Mouse (Mus musculus) hindbrain, embryonic 11.5 days (tissue): ENCODE data around the gene Pum2. TPM values are rescaled to one million over a fixed set of nuclear protein-coding genes. Genes with fewer than 3 reads are reported as not detected.

Source experiments
- ATAC-seq: fragments of 200-750 bp; cut with Nextera tagmentation; 2 replicates; pipeline ENCODE4 v1.8.0; 2017; ENCODE audit warnings: mild to moderate bottlenecking, moderate TSS enrichment, moderate library complexity; ENCODE audit not compliant: low FRiP score
- DNase-seq: peaks from one replicate; pipeline ENCODE4 v3.0.0-alpha.2; 2015; ENCODE audit warnings: low spot score
- H3K27ac ChIP-seq: fragments of 300-500 bp; sonication (generic); 2 replicates; pipeline ENCODE4 v1.5.1; 2014; ENCODE audit warnings: mild to moderate bottlenecking, low read depth, low read length
- H3K27me3 ChIP-seq: fragments of 300-500 bp; sonication (generic); 2 replicates; pipeline ENCODE4 v1.6.1; 2014; ENCODE audit warnings: mild to moderate bottlenecking, low read length, moderate library complexity, mixed read lengths; ENCODE audit not compliant: control insufficient read depth, insufficient read depth
- H3K36me3 ChIP-seq: fragments of 300-500 bp; sonication (generic); 2 replicates; pipeline ENCODE4 v1.6.1; 2014; ENCODE audit warnings: mild to moderate bottlenecking, low read length, moderate library complexity, mixed read lengths; ENCODE audit not compliant: control insufficient read depth, insufficient read depth
- H3K4me1 ChIP-seq: fragments of 300-500 bp; sonication (generic); replicated peaks from 2 replicates; pipeline ENCODE4 v1.6.1; 2014; ENCODE audit warnings: low read length, mixed read lengths; ENCODE audit not compliant: control insufficient read depth, insufficient read depth
- H3K4me2 ChIP-seq: fragments of 300-500 bp; sonication (generic); replicated peaks from 2 replicates; pipeline ENCODE4 v1.6.1; 2014; ENCODE audit warnings: mild to moderate bottlenecking, low read depth, low read length
- H3K4me3 ChIP-seq: fragments of 300-500 bp; sonication (generic); 2 replicates; pipeline ENCODE4 v1.5.1; 2014; ENCODE audit warnings: low read depth, low read length
- H3K9ac ChIP-seq: fragments of 300-500 bp; sonication (generic); 2 replicates; pipeline ENCODE4 v1.6.1; 2014; ENCODE audit warnings: low read depth, low read length
- H3K9me3 ChIP-seq: fragments of 300-500 bp; sonication (generic); 2 replicates; pipeline ENCODE4 v1.6.1; 2016; ENCODE audit warnings: low read length; ENCODE audit not compliant: control insufficient read depth
- WGBS: fragments of 180-500 bp; shearing (Covaris S2); extraction: QIAGEN DNeasy Blood & Tissue Kit; methylation state at CpG from one replicate; pipeline ENCODE4 v1.1.7; 2014; 5-methylcytosine and 5-hydroxymethylcytosine counted together
- polyA plus RNA-seq: library from polyadenylated mRNA; unstranded; fragments of >200 nt; fragmentation: Nextera tagmentation; extraction: Ambion mirVana; gene quantifications from 2 replicates; pipeline ENCODE4 v1.2.1, GENCODE M21; 2014

Gene Pum2
- polyA plus RNA-seq, 1 experiment from 2014 or later = 68.2 TPM

DNA sequence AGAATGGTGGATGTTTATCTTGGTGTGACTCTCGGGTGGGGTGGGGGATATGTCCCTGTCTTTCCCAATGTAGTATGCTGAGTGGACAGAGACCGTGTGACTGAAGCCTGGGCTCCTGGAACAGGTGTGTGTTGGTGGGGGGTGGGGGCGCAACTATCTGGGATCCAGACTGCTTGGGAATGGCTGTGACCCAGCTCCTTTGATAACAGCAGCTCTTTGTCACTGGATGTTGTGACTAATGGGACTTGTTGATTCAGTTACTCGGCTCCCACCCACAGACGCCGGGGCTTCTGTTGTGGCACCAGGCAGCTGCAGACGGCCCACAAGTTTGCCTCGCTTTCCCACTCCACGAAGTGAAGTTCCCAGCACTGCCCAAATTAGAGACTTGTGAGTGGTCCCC, 110.3 kb downstream of the Pum2 start:
- Histone ChIP-seq H3K4me1 (no peaks in the 10 kb centered on the region), H3K27me3 (no peaks in the 10 kb centered on the region), H3K27ac (no peak overlapping the region), H3K36me3 (no peaks in the 10 kb centered on the region), H3K9ac (no peak overlapping the region), H3K9me3 (no peaks in the 10 kb centered on the region), H3K4me3 (no peak overlapping the region), H3K4me2 (no peak overlapping the region)
- WGBS = 72% methylated on average over 9 of the region's 9 CpGs
- DNase-seq = no peak
- no peak for ATAC-seq

DNA sequence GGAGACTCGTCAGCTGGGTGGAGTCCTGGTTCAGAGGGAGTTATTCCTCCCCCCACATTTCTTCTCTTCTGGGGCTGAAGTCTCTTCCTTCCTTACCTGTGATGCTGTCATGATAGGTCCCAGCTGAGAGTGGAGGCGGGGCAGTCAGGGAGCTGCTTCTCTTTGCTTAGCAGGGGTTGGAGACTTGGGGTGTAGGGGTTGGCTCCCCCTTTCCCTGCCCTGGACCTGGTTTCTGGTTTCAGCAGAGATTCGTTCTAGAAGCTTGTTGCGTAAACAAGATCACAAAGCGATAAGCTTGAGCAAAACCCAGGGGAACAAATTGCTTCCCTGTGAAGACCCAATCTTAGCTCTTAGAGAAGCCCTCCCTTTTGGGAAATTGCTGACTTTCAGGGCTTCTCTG, 112.5 kb downstream of the Pum2 start:
- Histone ChIP-seq H3K27me3 (no peaks in the 10 kb centered on the region), H3K4me1 (no peaks in the 10 kb centered on the region), H3K9ac (no peak overlapping the region), H3K4me3 (no peak overlapping the region), H3K9me3 (no peaks in the 10 kb centered on the region), H3K36me3 (peaks cover 7% of the 10 kb centered on the region; the same call in 1 of the 2 replicates), H3K27ac (no peak overlapping the region), H3K4me2 (no peak overlapping the region)
- 85% methylated on average over 5 of the region's 5 CpGs for WGBS
- DNase-seq (no peak), ATAC-seq (no peak)

DNA sequence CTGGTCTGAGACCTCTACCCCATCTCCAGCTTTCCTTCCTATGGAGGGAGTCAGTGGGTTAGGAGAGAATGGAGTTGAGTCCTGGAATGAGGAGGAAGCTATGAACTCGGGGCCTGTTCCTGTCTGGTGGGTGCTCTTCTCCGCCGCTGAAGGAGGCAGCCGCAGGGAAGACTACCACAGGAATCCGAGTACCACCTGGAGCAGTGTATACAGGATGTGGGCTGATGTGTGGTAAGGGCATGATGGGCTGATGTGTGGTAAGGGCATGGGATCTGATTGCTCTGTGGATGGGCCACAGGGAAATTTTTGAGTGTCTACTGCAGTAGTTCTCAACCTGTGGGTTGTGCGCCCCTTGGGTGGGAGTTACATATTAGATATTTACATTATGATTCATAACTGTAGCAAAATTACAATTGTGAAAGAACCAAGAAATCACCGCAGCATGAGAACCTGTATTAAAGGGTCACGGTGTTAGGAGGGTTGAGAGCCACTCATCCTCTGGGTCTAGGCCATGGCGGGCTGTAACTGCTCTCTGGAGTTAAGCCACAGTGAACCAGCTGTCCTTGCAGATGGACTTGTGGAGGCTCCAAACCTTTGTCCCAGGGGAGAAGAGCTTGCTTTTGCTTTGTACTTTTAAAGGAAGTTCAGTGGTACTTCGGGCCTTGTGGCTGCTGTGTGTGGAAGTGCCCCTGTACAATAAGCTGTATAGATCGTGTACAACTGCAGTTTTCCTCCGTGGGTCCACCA, 113.2 kb downstream of the Pum2 start:
- no peak overlapping the region for H3K27ac ChIP-seq
- H3K4me3 ChIP-seq = no peak overlapping the region
- H3K9ac ChIP-seq = no peak overlapping the region
- H3K27me3 ChIP-seq = no peaks in the 10 kb centered on the region
- no peaks in the 10 kb centered on the region for H3K4me1 ChIP-seq
- ATAC-seq = no peak
- DNase-seq = no peak
- H3K4me2 ChIP-seq = no peak overlapping the region
- H3K9me3 ChIP-seq = no peaks in the 10 kb centered on the region
- WGBS = 89% methylated on average over 12 of the region's 12 CpGs
- H3K36me3 ChIP-seq = peaks cover 9% of the 10 kb centered on the region; the same call in 1 of the 2 replicates

DNA sequence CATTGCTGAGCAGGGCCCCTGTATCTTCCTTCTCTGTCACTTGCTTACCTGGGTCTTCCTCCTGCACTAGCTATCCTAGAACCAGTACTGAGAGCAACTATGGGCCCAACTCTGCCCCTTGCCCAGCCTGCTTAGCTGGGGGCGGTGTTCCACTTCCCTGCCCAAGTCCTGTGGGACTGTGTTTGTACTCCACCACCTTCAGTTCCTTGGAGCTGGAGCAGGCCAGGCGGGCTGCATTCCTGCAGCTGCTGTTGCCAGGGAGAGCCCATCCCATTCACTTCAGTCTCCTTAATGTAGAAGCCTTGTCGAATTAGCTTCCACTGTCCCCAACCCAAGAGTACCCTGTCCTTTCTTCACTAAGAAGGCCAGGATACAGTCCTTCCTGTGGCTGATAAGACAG, 114.5 kb downstream of the Pum2 start:
- DNase-seq (no peak), ATAC-seq (no peak)
- H3K9ac ChIP-seq = no peak overlapping the region
- H3K4me3 ChIP-seq = no peak overlapping the region
- H3K9me3 ChIP-seq = no peaks in the 10 kb centered on the region
- no peak overlapping the region for H3K4me2 ChIP-seq
- H3K27ac ChIP-seq = no peak overlapping the region
- no peaks in the 10 kb centered on the region for H3K4me1 ChIP-seq
- WGBS = 50% methylated on average over 3 of the region's 3 CpGs
- H3K36me3 ChIP-seq = peaks cover 9% of the 10 kb centered on the region; the same call in 1 of the 2 replicates
- H3K27me3 ChIP-seq = no peaks in the 10 kb centered on the region

DNA sequence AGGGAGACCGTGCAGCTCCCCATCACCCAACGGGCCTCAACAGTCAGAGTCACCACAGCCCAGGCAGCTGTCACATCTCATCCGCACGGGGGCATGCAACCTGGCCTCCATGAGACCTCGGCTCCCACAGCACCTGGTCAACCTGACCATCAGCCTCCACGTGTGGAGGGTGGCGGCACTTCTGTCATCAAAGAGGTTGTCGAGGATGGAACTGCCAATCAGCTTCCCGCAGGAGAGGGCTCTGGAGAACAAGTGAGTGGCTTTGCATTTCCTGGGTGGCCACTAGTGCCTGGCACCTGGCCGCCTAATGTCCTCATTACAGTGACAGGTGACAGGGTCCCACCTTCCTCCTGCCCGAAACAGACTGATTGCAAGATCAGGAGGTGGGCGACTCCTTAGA, 116.7 kb downstream of the Pum2 start:
- DNase-seq (no peak), ATAC-seq (no peak)
- no peak overlapping the region for H3K4me2 ChIP-seq
- no peak overlapping the region for H3K27ac ChIP-seq
- H3K9me3 ChIP-seq = no peaks in the 10 kb centered on the region
- H3K4me3 ChIP-seq = no peak overlapping the region
- H3K4me1 ChIP-seq = no peaks in the 10 kb centered on the region
- 94% methylated on average over 12 of the region's 12 CpGs for WGBS
- peaks cover 11% of the 10 kb centered on the region; the same call in 1 of the 2 replicates for H3K36me3 ChIP-seq
- no peak overlapping the region for H3K9ac ChIP-seq
- no peaks in the 10 kb centered on the region for H3K27me3 ChIP-seq

DNA sequence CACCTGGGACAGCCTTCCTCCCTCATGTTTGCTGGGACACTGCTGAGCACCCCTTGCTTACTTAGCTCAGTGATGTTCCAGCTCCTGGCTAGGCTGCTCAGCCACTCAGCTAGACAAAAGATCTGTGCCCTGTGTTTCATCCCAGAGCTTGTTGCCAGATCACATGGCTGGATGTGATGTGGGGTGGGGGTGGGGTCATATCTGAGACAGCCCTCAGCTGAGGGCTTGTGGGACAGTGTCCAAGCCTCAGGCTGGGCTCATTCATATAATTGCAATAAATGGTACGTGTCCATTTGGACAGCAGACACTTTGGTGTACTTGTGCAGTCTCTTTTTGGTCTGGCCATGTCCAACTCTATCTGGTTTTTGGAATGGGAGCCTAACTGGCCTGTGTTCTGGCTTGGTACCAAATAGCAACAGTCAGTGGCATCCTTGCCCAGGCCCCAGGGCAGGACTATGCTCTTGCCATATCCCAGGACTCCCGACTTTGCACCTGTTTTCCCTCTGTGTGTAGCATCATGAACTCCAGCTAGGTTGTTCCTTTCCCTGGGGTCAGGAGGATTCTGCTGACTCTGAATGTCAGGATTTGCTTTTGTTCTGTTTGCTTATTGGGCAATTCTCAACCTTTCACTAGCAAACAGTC, 119.6 kb downstream of the Pum2 start:
- peaks cover 11% of the 10 kb centered on the region; the same call in 1 of the 2 replicates for H3K36me3 ChIP-seq
- WGBS = 87% methylated on average over 2 of the region's 2 CpGs
- H3K4me3 ChIP-seq = no peak overlapping the region
- no peak for ATAC-seq
- no peaks in the 10 kb centered on the region for H3K27me3 ChIP-seq
- no peak for DNase-seq
- no peaks in the 10 kb centered on the region for H3K4me1 ChIP-seq
- no peak overlapping the region for H3K27ac ChIP-seq
- no peaks in the 10 kb centered on the region for H3K9me3 ChIP-seq
- H3K9ac ChIP-seq = no peak overlapping the region
- H3K4me2 ChIP-seq = no peak overlapping the region

DNA sequence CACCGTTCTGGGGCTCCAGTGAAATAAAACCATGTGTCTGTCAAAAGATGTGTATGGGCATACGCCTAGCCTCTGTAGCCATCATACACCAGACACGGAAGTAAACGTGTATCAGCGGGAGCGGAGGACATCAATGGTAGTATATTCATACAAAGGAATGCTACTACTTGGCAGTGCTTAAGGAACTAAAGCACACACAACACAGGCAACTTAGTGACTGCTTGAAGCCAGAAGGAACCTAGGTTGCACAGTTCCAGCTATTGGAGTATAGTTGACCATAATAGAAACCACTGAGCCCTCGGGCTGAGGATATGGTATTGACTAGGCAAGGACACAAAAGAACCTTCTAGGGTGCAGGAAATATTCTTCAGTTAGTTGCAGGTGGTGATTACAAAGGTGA, 124.0 kb downstream of the Pum2 start:
- no peak for ATAC-seq
- no peaks in the 10 kb centered on the region for H3K27me3 ChIP-seq
- no peak overlapping the region for H3K27ac ChIP-seq
- 0 out of 2 replicates have a peak, but pooled peaks cover 3% of the 10 kb centered on the region for H3K36me3 ChIP-seq
- H3K9ac ChIP-seq = no peak overlapping the region
- DNase-seq = no peak
- H3K9me3 ChIP-seq = no peaks in the 10 kb centered on the region
- WGBS = 92% methylated on average over 7 of the region's 7 CpGs
- H3K4me1 ChIP-seq = no peaks in the 10 kb centered on the region
- no peak overlapping the region for H3K4me3 ChIP-seq
- H3K4me2 ChIP-seq = no peak overlapping the region

DNA sequence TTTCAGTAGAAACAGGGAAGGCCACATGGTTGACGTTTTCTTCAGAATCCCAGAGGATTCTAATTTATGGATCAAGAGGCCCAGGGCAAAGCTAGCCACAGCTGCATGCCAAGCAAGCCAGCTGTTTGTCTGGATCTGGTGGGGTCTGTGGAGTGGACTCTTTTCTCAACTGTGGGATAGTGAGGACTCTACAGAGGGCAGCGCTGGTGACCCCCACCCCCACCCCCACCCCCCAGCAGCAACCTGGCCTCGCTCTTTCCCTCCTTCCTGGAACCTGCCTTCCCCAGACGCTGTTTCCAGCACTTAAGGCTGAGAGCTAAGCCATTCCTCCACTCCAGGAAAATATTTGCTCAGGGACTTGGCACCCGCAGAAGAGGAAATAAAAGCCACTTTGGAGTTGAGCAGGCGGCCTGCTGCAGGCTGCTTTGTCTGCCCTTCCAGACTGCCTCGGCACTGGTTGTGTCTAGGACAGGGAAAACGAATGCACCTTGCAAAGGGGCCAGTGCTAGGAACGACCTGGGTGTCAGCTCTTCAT, 124.6 kb downstream of the Pum2 start:
- no peak for ATAC-seq
- 58% methylated on average over 9 of the region's 9 CpGs for WGBS

More for the DNA sequence above, 124.6 kb downstream of the Pum2 start:
- no peaks in the 10 kb centered on the region for H3K4me1 ChIP-seq
- H3K4me2 ChIP-seq = no peak overlapping the region
- H3K9ac ChIP-seq = no peak overlapping the region
- 0 out of 2 replicates have a peak, but pooled peaks cover 3% of the 10 kb centered on the region for H3K36me3 ChIP-seq
- H3K27ac ChIP-seq = no peak overlapping the region
- DNase-seq = no peak
- no peak overlapping the region for H3K4me3 ChIP-seq
- H3K27me3 ChIP-seq = no peaks in the 10 kb centered on the region
- H3K9me3 ChIP-seq = no peaks in the 10 kb centered on the region
